Mouse (Mus musculus): ENCODE data around the gene Smad6.

- TF ChIP-seq POLR2A (IDR thresholded peaks at IDR 0.05; ENCODE audit: extremely low read depth, insufficient read depth, low read length) (no peak), CTCF (IDR thresholded peaks at IDR 0.05; ENCODE audit: extremely low read depth, insufficient read depth, low read length) (no peak)
Measured at GRCm38 (mm10) chr9:63993256-63993655, 28.6 kb downstream of the Smad6 start.
